Mouse (Mus musculus): ENCODE data around the gene Pcolce2.
"Not testable (repeated sequence)": the region's sequence is repeated elsewhere in the genome, so short reads cannot be mapped to it uniquely, and the experiment has no call there.

Gene Pcolce2

DNA sequence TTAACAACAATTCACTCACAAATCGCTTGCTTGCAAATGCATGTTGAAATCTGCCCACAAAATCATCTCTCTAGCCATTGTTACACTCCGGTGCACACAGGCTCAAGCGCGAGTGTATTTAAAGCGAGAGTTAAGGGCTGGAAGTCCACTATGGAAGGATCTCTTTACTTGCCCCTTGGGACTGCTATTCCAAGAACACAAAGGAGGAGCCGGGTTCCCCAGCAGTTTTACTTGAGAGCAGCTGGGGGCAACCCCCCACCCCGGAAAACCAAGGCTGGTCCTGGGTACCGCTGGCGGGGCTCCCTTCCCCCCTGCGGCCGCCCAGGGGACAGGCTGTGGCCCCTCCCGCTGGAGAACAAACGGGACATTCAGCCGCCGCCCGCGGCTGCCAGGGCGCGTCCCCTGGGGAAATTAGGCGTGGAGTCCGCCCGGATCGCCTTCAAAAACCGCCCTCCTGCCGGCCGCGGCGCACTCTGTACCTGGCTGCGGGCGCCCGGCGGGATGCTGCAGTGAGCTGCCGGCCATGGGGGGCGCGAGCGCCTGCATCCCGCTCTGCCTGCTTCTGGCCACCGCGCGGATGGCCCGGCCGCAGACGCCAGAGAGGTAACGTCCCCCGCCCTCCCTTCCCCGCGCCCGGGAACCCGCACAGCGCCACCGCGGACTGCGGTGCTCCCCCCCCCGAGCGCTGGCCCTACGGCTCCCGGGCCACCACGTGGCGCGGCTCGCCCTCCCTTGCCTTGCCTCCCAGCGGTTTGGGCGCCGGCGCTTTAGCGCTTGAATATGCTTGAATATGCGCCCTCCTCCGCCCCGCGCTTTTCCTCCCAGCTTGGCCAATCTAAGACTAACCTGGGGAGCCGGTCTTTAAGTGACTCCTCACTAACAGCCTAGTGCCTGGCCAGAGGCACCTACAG, at the start of gene Pcolce2:
Pcolce2 (plus strand) TSS at position 331 of the 911 bp plus-strand sequence.
- in situ Hi-C loops (cut with MboI; ENCODE audit: unreplicated experiment in 2 of 2), result no loop called here

DNA sequence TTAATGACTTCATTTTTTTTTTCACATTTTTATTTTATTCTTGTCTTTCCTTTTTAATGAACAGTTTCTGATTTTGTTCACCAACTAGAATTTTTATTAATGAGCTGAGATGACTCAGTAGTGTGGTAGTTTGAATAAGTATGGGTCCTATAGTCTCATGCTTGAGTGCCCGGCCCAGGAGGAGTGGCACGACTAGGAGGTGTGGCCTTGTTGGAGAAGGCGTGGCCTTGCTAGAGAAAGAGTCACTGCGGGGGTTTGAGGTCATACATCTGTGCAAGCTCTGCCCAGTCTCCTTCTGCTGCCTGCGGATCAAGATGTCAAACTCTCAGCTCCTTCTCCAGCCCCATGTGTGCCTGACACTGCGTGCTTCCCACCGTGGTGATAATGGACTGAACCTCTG, 49.3 kb upstream of the Pcolce2 start:
- in situ Hi-C loops (cut with MboI; ENCODE audit: unreplicated experiment in 2 of 2), result no loop called here

DNA sequence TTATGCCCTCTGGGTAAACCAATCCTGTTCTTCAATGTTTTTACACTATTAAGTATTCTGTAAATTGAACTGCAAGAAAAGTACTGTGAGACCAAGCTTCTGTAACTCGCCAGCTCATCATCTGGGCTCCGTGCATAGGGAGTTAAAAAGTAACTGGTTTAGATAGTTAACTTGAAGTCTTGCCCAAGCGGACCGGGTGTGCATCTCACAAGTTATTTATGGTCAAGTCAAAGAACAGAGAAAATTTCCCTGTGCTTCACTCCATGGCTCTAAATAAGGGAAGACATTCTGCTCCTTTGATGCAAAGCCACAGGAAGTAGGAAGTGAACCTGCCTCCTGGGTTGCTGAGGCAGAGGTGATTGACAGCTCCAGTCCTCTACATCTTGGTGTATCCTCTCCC, 43.1 kb upstream of the Pcolce2 start:
- in situ Hi-C loops (cut with MboI; ENCODE audit: unreplicated experiment in 2 of 2), result no loop called here

DNA sequence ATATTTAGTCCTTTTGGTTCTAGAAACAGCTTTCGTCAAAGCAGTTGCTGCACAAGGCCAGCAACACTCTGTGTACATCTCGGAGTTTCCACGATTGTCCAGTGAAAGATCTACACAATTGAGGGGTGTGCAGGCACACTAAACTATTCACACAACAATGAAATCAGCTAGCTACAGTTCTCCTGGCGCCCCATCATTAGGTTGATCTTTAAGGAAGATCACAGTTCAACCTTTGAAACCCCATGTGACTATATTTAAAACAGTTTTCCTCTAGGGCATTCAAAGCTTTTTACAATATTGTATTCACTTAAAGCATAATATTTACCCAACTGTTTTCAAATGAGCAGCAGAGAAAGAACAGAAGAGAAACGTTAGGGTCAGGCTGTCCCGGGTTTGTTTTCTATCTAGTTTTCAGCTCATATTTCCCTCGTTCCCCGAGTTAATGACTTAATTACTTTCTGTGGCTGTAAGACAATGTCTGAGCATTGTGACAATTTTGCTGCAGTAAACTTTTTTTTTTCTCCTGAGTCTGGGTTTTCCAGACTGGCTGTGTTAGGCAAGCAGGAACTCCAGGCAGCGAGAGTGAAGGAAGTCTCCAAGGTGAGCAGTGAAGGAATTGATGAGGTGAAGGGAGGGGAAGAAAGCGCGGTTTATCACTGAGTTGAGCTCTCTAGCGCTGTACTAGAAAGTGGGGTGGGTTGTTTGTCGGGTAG, 39.8 kb upstream of the Pcolce2 start:
- in situ Hi-C loops (cut with MboI; ENCODE audit: unreplicated experiment in 2 of 2), result no loop called here

DNA sequence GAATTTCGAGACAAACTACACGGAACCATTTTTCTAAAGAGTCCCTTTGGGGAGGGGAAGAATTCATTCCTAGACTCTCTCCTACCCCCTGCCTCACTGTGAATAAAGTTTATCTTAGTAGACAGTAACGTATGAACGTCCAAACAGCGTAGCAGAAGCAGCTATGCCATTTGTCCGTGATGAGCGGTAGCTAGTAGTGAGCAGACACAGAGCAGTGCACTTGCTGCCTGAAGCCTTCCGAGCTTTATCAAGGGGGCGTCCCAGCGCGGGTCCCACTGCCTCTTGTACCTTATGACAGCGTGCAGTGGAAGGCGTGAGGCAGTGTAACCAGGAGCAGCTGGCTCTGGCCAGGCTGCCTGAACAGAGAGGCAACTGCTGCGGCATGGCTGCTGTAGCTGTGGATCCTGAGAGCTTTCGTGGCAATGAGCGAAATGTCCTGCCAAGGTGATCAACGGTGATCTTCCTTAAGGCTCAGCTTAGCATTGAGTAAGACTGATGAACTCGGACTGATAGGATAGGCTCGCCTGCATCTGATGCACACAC, 39.2 kb upstream of the Pcolce2 start:
- in situ Hi-C loops (cut with MboI; ENCODE audit: unreplicated experiment in 2 of 2), result no loop called here

DNA sequence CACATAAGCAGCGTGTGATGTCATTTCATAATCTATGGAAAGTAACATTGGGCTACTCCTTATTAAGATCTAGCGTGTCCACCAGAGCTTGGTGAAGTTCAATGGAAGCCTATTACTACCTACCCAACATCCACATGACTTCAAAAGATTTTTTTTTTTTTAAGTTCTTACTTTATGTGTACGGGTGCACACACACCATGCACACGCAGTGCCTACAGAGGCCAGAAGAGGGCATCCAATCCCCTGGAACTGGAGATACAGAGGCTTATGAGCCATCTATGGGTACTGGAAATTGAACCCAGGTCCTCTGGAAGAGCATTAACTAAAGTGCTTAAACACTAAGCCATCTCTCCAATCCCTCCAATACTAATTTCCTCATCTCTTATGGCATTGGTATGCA, 38.0 kb upstream of the Pcolce2 start:
- in situ Hi-C loops (cut with MboI; ENCODE audit: unreplicated experiment in 2 of 2), result no loop called here

DNA sequence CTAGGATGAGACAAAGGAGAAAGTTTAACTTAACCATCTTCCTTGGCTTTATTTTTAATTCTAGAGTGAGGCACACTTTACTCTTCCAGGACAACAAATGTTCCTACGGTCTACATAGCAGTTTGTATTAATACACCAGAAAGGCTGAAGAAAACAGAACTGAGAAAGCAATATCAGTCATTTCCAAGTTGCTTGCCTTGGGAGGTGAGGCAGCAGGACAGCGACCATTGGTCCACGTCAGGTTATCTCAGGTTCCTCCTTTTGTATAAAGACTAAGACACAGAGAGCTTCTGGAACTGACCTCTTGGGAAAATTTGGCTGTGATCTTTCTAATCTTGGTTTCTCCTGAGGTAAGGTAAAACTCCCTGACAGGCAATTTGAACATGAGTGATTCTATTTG, 34.6 kb upstream of the Pcolce2 start:
- in situ Hi-C loops (cut with MboI; ENCODE audit: unreplicated experiment in 2 of 2), result no loop called here

DNA sequence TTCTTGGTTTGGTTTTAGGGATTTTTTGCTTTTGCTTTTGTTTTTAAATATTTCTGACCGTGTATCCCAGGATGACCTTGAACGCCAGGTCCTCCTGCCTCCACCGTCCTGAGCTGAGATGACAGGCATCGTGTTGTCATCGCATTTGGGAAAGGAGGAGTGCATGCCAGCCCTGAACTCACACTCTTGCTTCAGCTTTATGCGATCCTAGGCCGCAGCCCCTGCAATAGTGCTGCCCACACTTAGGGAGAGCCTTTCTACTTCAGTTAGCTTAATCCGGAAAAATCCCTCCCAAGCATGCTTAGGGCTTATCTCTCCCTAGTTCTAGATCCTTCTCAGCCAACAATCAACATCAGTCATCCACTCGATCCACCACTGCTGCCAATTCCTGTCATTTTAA, 34.1 kb upstream of the Pcolce2 start:
- in situ Hi-C loops (cut with MboI; ENCODE audit: unreplicated experiment in 2 of 2), result no loop called here

DNA sequence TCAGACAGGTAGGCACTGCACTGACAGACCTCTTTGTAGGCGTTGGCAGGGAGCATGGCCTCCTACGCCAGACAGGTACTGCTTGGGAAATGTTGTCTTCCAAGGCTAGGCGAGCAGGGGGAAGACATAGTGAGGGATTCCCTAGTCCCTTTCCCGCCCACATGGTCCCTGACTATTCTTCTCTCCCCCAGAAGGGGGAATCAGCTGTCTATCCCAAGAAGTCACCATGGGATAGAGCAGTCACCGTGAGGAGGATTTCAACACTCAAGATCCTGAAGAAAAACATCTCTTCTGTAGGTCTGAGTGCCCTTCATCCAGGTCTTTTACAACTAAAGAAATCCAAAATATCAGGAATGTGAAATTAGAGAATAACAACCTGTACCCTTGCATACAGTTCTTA, 30.2 kb upstream of the Pcolce2 start:
- in situ Hi-C loops (cut with MboI; ENCODE audit: unreplicated experiment in 2 of 2), result no loop called here

DNA sequence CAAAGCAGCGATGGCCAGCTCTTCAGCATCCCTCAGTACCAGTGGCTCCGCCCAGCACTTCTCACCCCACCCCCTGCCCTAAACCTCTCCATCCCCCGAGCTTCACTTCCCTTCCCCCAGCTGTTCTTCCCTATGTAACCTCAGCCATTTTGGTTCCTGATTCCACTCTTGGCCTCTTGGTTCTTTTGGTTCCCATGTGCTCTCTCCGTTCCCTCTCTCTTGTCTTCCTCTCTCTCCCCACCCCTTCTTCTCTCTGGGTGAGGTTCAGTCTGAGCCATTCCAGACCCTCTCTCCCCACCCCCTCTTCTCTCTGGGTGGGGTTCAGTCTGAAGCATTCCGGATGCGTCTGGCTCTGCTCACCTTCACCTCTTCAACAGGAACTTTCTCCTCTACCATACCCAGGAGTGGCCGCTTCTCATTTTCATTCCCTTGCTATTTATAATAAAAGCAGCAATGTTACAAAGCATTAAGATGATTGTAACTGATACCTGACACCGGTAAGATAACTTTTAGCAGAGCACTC, 25.1 kb upstream of the Pcolce2 start:
- in situ Hi-C loops (cut with MboI; ENCODE audit: unreplicated experiment in 2 of 2), result no loop called here

DNA sequence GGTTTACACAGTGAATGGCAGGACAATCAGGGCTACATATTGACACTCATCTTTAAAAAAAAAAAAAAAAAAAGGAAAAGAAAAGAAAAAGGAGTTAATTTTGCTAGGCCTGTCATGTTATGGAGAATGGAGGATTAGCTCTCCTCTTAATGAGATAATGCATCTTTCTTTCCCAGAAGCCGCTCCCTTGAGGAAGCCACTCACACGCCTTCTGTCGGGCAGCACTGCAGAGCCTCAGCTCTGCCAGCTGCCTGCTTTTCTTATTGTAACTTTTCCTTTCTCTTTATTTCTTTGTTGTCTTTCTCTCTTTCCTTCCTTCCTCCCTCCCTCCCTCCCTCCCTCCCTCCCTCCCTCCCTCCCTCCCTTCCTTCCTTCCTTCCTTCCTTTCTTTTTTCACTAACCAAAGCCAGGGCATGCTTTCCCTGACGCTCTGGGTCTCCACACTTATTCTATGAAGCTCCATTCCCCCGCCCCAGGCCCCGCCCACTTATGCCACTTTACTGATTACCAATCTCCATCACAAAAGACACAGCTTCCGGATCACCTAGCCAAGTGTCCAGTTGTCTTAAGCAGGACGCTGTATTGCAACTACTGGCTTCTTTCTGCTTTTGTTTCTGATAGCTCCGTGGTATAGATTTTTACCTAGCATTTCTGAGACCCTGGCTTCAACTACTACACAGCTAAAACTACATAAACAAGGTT, 23.8 kb upstream of the Pcolce2 start:
- in situ Hi-C loops (cut with MboI; ENCODE audit: unreplicated experiment in 2 of 2), result no loop called here

DNA sequence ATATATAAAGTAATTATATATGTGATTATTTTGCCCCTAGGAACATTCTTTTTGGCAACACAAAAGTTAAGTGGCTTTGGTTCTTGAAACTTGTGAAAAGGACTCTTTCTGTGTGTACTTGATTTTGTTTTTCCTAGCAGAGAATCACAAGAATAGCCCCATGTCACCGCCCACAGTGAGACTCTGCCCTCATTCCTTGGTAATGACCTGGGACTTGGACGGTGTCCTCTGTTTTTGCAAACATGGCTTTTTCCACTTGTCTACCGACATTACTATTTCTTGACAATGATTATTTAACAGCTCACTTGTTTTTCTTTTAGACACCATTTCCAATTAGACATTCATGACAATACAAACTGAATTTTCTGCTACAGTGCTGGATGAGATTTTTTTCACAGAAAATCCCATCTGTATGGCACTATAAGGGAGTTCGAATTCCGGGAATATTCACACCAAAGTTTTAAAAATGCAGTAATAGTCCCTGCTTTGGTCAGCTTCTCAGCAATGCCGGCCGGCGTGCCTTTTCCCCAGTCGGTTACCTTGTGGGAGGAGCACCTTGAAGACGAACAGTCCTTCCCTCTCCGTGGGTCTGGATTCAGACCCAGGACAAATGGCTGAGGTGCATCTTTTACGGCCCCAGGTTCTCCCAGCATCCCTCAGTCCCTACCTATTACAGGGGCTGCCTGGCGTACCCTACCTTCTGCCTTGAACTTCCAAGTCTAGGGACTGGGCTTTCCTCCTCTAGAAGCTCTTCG, 22.4 kb upstream of the Pcolce2 start:
- in situ Hi-C loops (cut with MboI; ENCODE audit: unreplicated experiment in 2 of 2), result no loop called here

DNA sequence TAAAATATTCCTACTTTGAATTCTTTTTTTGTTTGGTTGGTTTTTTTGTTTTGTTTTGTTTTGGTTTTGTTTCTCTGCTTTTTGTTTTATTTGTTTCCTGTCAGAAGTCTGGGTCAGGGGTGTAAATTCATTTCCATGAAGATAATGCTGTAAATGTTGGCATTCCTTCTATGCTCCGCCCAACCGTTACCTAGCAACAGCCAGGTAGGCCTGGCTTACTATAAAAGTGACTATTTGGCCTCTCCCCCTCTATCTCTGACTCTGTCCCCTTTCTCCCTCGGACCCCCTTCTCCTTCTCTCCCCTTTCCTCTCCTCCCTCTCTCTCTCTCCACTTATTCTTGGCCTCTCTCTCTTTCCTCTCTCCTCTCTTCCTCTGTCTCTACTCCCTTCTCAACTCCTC, 21.4 kb upstream of the Pcolce2 start:
- in situ Hi-C loops (cut with MboI; ENCODE audit: unreplicated experiment in 2 of 2), result no loop called here

DNA sequence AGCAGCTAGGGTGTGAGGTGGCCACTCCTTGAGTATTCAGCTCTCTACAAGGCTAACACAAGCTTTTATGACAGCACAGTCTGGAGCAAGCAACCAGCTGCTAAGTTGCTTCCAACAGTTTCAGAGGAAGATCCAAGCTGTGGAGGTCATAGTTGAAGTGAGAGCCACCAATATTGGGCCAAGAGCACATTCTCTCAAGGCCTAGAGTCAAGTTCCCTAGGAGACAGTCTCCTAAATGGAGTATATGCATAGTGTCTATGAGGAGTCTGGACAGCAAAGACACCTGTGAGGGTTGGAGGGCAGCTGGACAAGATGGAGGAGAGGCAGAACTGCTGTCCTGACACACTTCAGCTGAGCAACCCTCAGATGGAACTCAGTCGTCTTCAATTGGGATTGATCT, 18.8 kb upstream of the Pcolce2 start:
- in situ Hi-C loops (cut with MboI; ENCODE audit: unreplicated experiment in 2 of 2), result no loop called here

DNA sequence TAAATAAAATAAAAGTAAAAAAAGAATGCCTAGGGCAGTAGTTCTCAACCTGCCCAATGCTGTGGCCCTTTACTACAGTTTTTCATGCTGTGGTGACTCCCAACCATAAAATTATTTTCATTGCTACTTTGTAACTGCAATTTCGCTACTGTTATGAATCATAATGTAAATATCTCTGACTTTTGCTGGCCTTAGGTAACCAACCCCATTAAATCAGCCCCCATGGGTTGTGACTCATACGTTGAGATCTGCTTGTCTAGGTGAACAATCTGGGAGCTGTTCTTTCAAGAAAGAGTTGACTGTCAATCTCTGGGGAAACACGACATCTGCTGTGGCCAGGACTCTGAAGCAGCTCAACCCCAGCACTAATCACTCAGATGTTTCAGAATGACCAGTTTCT, 13.3 kb upstream of the Pcolce2 start:
- in situ Hi-C loops (cut with MboI; ENCODE audit: unreplicated experiment in 2 of 2), result no loop called here

DNA sequence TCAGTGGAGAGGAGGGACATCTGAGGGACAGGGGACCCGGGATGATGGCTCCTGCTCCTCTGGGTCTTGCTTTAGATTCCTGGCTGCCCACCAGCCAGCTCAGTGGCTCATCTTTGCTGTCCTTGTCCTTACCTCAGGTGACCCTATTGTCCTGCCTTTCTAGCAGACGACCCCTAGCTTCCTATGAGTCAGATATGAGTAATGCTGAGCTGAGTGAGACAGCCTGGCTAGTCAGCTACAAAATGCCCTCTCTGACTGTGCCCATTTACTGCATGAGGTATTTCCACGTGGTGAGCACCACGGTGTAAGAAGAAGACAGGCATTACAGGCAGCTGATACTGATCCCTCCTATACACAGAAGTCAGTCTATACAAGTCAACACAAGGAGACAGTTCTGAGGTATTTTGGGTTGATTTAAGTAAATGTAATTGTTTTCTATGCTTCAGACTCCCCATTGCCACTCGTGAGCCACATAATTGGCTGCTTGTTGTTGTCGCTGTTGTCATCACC, 8.9 kb upstream of the Pcolce2 start:
- in situ Hi-C loops (cut with MboI; ENCODE audit: unreplicated experiment in 2 of 2), result no loop called here

DNA sequence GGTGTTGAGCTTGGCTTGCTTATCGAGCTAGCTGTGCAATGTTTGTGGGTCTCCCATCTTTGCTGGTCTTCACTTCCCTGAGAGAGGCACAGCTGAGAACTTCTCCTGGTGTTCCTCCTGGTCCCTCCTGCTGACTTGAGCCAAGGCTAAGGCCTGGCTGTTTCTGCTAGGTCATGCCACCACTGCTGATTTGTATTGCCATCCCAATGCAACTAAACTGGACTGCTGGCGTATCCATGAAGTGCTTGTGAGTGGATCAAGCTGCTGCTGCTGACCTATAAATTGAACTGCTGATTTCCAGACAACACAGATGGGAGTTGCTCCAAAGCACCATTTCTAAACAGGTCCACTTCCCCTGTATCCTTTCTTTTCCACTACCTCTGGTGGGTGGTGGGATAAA, 7.8 kb upstream of the Pcolce2 start:
- in situ Hi-C loops (cut with MboI; ENCODE audit: unreplicated experiment in 2 of 2), result not testable (repeated sequence)

DNA sequence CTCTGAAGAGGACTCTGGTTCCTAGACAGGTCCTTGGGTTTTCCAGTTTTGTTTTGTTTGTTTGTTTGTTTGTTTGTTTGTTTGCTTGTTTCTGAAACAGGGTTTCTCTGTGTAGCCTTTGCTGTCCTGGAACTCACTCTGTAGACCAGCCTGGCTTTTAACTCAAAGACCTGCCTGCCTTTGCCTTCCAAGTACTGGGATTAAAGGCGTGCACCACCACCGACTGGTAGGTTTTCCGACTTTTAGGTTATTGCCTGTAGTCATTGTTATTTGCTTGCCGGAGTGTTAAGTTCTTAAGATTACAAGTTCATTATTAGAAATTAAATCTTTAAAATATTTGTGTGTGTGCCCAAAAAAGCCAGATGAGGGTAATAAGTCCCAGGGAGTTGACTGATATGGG, 1.0 kb upstream of the Pcolce2 start:
- in situ Hi-C loops (cut with MboI; ENCODE audit: unreplicated experiment in 2 of 2), result no loop called here

DNA sequence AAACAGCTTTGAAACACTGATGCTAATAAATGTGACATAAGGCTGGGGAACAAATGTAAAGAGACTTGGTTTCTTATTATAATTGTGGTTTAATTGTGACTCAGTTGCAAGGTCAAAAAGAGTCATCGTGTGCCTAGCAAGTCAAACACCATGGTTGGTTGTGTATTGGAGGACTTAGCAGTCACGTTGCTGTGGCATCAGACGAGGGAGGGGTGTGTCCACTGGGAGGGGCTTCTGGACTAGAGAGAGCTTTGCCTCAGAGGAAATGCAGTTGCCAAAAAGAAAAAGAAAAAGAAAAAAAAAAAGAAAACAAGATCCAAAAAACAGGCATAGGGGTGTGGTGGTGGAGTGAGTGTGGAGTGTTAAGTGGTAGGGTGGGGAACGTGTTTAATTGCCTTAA, 2.5 kb downstream of the Pcolce2 start:
- in situ Hi-C loops (cut with MboI; ENCODE audit: unreplicated experiment in 2 of 2), result no loop called here

DNA sequence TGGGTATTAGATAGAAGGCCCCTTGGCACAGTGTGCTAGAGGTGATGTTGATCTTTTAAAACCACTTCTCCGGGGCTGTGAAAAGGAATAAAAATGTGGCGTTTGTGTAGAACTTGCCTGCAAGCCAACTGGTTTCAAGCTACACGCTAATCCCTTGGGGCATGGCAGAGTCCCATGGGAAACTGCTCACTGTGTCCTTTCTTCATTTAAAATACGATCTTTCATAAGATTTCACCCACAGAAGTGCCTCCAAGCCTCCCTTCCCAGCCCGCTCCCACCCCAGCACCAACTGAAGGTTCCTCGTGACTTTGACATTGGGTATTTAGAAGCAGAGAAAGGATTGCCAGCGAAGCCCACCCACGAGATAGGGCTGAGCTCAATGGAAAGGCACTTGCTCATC, 8.5 kb downstream of the Pcolce2 start:
- in situ Hi-C loops (cut with MboI; ENCODE audit: unreplicated experiment in 2 of 2), result no loop called here
